Mouse (Mus musculus): ENCODE data around the gene Ythdf1.

Ythdf1 gene

DNA sequence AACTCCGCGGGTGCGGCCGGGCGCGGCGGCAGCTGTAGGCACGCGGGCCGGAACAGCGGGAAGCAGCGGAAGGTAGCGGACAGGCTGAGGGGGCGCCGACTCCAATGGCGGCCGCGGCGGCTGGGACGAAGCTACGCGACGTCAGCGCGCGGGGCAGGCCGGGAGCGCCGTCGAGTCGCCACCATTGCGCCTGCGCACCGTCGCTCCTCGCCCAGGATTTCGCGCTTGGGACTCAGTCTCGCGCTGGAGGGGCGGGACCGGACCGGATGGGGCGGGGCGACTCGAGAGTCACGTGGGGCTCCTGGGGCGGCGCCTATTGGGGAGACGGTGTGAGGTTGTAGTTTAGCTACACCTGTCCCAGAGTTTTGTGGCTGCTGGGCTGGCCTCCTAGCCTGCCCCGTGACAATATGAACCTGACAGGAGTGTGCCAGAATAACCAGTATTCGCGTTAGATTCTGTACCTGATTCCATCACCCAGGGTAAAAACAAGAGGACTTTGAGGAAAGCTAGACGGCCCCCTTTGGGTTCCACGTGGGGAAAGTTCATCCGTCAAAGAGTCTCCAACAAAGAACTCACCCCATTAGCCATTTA lies at the start of gene Ythdf1:
Gene Ythdf1, minus strand, starts transcription at position 140 of the 591 bp plus-strand sequence.
- DNase-seq, result peak; percentile 97

- DNase-seq, result peak; percentile 89
Measured at GRCm38 (mm10) chr2:180967010-180967763, 46.4 kb upstream of the Ythdf1 start, which contains the start of gene Arfgap1. TSS of gene Arfgap1 (plus strand) at chr2:180967225.

DNA sequence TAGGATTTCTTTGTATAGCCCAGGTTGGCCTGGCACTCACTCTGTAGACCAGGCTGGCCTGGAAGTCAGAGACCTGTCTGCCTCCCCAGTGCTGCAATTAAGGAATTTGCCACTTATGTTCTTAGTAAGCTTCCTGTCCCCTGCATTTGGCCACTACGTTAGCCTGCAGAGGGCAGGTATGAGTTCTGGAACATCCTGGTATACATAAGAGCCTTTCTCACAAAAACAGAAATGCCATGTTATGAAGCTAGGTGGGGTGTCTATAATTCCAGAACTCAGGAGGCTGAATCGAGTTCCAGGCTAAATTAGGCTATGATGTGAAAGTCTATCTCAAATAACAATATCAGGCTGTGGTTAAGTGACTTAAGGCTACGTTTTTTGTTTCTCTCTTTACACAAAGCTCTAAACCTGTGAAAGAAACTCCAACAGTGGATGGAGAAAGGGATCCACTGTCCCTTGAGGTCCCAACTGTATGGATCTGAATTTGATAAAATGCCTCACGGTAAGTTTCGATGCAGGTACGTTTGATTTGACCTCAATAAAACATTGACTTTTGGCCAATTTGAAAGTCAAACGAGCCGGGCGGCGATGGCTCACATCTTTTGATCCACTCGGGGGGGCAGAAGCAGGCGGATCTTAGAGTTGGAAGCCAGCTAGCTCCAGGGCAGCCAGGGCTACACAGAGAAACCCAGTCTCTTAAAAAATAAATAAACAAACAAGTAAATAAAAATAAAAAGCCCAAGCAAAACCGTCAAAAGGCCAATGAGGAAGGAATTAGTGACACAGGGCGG lies 45.5 kb upstream of the Ythdf1 start:
- DNase-seq, result peak; percentile 7

DNA sequence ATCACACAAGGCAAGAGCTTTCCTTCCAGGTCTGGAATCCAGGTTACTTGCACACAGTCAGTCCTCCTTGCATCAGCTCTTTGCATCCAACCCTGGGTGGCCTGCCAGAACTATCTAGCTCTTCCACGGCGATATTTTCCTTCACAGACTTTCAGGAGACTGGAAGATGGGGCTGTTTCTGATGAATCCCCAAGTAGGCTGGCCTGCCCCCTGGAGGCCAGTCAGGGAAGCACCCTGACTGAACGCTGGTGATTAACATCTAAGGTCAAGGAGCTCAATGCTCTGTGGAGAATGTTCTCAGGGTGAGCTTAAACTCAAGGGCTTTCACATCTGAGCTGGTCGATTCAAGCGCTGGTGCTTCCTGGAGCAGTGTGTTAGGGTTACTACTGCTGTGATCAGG lies 43.2 kb upstream of the Ythdf1 start:
- peak; percentile 62 for DNase-seq

DNA sequence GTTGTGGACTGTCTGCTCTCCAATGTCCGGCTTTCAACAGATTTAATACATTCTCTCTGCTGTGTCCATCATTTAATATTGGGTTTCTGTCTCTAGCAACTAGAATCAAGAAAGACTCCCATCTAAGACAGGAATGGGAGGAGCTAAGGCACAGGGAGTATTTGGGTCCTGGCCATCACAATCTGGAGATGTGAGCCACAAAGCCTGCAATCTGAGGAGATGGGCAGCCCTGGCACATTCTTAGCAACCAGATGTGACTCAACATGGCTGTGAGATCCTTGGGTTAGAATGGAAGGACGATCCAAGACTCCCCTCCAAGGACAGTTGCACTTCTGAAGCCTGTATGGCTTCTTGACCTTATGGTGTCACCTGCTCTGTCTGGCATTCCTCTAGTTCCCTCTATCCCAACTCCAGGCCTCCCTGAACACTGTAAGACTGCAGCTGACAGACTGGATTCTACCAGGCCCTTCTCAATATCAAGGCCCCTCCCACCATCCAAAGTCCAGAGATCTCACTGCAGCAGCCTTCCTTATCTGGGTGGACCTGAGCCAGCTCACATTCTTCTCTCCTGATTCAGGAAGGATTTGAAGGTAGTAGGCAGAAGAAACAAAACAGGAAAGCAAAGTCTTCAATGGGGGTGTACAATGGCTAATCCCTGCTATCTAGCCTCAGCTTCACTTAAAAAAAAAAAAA lies 42.0 kb upstream of the Ythdf1 start:
- DNase-seq, result peak; percentile 34

- DNase-seq, result no peak
Measured at GRCm38 (mm10) chr2:180960187-180960586, 39.4 kb upstream of the Ythdf1 start.

GRCm38 (mm10) chr2:180959605-180960004 lies 38.9 kb upstream of the Ythdf1 start:
- DNase-seq, result no peak

- DNase-seq, result no peak
Measured at GRCm38 (mm10) chr2:180954061-180955047, 33.6 kb upstream of the Ythdf1 start, which contains the start of gene Nkain4. TSS of gene Nkain4 (minus strand) at chr2:180954699.

- no peak for DNase-seq
Measured at GRCm38 (mm10) chr2:180953638-180954037, 32.9 kb upstream of the Ythdf1 start.

DNA sequence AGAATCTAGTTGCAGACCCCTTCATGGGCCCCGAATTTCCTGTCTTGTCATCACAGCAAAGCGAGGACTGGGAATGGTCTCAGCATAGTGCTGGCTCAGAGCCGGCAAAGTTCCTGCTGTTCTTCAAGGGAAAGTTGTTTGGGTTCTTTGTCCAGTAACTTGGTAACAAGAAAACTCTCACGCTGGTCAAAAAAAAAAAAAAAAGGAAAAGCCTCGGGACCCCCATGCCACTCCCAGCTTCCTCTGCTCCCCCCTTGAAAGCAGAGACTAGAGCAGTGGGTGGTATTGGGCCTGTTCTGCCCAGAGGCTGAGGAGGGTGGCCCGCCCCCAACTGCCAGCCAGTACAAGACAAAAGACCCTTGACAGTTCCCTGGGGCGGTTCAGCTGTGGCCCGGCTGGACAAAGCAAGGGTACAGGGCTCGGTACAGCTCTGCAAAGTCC lies 32.0 kb upstream of the Ythdf1 start:
- no peak for DNase-seq

DNA sequence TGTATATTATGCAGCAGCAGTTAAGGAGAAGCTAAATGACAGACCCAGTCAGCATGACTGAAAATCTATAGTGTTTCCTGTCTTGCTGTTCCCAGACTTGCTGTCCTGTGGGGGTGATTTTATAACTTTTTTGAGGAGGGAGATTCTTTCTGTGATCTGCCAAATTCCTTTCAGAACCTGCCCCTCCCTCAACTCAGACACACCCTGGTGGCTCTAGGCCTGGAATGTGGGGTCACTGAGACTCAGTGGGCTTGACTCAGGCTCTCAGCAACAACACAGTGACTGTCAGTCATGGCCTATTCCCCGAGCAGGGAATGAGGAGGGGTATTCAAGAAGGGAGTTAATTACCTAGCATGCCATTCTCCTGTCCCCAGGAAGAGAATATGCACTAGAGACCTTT lies 29.2 kb upstream of the Ythdf1 start:
- no peak for DNase-seq

DNA sequence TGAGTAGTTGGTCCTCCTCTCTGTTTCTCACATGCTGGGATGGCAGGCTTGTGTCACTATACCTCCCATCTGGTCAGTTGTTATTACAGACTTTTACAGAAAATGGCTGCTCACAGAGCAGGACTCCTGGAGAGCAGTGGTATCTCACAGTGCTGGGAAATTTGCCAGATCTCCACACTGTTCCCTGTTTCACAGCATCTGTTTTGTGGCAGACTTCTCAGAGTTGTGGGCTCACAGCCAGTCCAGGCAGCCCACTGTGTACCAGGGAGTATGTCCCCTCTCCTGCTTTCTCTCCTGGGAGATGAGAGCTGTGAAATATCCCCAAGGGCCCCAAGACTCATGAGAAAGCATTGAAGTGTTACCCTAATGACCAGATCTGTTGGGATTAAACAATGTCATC lies 21.1 kb upstream of the Ythdf1 start:
- no peak for DNase-seq

GRCm38 (mm10) chr2:180940187-180940586 lies 19.4 kb upstream of the Ythdf1 start:
- no peak for DNase-seq

- no peak for DNase-seq
Measured at GRCm38 (mm10) chr2:180932418-180932817, 11.7 kb upstream of the Ythdf1 start.

DNA sequence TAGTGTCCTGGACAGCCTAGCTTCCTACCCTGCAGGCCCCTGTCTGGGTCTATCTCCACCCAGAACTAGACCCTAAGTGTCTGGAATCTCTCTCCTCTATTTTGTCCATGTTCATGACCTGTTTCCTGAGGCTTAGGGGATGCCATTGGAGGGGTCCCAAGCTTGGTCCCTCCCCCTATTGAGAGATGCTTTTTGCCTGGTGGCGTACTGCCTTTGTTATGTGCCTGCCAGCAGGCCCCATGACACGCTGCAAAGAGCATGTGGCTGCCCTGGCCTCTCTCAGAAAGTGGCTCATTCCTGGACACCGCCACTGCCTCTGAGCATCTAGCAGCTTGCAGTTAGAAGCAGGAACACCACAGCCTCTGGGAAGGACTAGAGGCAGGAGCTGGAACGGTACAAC lies 8.0 kb upstream of the Ythdf1 start, which contains the start of gene Birc7:
Gene Birc7, plus strand, starts transcription at position 301 of the 400 bp plus-strand sequence.
- DNase-seq, result no peak

DNA sequence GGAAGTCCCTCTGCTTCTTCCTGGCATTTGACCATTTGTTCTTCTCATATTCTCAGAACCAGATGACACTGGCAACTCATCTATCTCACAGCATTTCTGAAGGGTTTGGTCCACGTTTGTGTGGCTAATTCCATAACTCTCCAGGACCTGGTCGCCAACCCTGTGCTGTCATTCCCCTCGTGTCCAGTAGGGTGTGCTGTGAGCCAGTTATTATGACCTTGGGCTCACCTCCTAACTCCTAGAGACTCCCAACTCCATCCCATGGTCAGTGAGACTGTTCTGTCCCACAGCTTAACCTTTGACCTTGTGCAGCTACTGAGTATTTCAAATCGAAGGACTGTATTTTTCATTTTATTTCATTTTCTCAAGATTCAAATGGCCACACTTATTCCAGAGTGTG lies 4.4 kb upstream of the Ythdf1 start:
- peak; percentile 55 for DNase-seq

DNA sequence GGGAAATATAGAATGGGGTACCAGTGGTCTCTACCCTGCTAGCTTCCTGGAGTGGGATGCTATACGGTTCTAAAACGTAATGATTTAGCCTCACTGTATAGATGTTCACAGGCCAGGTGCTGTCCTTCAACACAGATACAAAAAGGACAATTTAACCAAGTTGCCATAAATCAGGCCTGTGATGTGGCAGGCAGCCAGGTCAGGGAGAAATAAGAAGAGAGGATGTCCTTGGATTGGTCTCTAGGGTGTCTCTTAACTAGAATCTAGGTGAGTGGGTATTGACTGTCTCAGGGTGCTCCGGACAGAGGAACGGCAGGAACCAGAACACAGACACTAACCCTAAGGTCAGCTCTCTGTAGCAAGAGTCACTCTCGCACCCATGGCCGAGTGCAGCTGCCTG lies 2.0 kb upstream of the Ythdf1 start:
- DNase-seq, result no peak

GRCm38 (mm10) chr2:180919913-180920809 lies 588 bp downstream of the Ythdf1 start:
- DNase-seq, result no peak

- no peak for DNase-seq
Measured at GRCm38 (mm10) chr2:180915886-180916433, 4.8 kb downstream of the Ythdf1 start.

GRCm38 (mm10) chr2:180910928-180911327 lies 9.8 kb downstream of the Ythdf1 start:
- no peak for DNase-seq

Data from kidney, adult 11 months (tissue).